Mouse (Mus musculus) ovary, adult 2 months (tissue): ENCODE data around the gene Psma3. TPM values are rescaled to one million over a fixed set of nuclear protein-coding genes. Genes with fewer than 3 reads are reported as not detected.

Experiments
- polyA plus RNA-seq: library from polyadenylated mRNA; depleted of rRNA; stranded (reverse); fragments of >200 nt; gene quantifications from 2 replicates; pipeline ENCODE4 v1.2.3, GENCODE M21; 2012; rRNA removed

Gene Psma3
- 12.2 and 13.7 TPM in 2 replicates for polyA plus RNA-seq

DNA sequence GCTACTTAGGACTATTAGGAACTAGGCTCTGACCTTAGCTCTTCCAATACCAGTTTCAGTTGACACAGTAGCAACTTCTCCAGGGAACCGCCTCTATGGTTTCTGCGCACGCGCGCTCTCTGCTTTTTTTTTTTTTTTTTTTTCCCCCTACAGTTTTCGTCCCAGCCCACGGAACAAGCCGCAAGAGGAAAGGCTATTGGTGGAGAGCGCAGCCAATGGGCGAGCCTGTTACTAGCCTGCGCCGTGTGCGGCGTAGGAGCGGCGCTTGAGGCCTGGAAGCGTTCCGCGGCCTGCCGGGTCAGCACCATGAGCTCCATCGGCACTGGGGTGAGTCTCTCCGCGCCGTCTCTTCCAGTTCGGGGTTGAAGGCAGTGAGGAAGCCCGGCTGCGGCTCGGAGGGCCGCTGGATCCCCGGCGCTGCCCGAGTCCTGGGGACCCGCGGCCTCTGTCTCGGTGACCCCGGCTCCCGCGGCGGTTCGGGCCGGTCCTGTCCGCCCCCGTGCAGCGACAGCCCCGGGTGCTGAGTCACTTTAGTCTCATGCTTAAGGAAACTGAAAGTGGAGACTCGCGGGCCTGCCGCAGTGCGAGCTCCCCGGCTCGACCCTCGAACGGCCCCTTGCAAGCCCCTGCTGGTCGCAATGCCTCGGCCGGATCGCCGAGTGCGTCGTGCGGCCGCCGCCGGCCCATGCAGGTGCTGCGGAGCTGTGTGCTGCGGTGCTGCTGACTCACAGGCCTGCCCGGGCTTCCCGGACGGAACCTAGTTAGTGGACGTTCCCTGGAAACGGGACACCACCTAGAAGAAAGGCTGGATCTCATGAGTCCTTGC is at the start of gene Psma3:
Gene Psma3 (plus strand): TSS at position 181 of the 826 bp plus-strand sequence.

DNA sequence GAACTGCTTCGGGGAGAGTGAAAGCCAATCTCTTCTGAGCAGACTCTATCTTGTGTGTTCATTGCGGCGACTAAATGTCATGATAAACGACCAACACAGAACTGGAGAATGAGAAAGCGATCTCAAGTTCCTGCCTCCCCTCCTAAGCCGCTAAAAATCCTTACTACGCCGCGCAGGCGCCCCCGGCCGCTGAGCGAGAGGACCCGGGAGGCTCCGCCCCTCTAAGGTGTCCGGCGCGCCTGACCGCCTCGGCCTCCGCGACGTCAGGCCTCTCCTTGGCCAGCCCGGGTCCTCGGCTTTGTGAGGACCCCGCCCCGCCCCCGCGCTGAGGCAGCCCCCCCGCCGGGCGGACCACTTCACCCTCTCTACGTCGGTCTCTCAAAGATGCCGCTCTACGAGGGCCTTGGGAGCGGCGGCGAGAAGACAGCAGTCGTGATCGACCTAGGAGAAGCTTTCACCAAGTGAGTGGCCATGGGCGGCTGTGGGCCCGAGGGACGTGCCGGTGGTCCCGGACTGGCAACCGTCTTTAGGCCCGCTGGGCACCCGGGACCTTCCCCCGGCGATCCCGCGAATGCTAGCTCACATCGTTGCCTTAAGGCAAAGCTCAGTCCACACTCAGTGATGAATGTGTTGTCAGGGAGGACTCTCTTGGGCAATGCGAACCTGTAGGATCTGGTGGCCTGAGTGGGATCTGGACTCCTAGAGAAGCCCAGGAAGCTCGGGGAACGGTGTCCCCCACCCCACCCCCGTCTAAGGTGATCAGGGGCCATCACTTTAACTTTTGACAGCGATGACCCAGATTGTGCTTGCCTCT is 36.6 kb upstream of the Psma3 start, which contains the start of gene Actr10:
Gene Actr10 (plus strand): TSS at position 287 of the 814 bp plus-strand sequence.

DNA sequence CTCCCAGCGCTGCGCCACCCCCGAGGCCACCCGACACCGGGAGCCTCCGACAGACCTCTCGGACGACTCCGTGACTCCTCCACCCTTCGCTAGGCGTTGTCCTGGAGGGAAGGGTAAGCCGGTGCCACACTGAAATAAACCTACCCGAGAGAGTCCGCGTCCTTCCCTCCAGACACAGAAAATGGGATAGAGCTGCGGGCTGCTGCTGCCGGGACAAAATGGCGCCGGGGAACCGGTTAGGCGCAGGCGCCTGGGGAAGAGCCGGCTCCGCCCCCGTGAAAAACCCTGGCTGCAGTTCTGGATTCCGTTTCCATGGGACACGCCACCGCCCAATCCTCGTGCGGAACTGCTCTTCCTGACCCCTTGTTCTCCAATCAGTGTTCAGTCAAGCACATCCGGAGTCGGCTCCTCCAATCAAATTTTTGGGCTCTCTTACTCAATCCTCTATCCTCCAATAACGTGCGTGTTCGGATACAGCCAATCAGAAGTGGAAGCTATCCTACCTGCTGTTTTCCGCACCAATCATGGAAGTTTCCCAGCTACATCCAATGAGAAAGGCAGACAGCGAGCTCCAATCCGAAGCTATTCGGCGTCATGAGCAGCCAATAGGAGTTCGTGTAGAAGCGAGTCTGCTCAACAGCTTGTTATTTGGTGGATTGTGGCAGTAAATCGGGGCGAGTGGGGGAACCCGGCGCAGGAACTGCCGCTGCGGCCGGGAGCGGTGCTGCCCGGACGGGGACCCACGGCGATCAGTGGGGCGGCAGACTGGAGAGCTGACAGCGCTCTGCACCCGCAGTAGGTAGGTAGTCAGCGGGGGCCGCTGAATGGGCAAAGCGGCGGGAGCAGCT is 41.2 kb downstream of the Psma3 start, which contains the start of gene Arid4a:
Gene Arid4a (plus strand): TSS at position 628 of the 848 bp plus-strand sequence.

Other genes with a start within 250 kb of the Psma3 start
- 20.0 and 23.6 TPM in 2 replicates for gene Frmd6, start 149.1 kb upstream of the Psma3 start, polyA plus RNA-seq
- gene Actr10, start 36.8 kb upstream of the Psma3 start, polyA plus RNA-seq = 9.5 and 12.2 TPM in 2 replicates
- 2.2 and 2.5 TPM in 2 replicates for gene Arid4a, start 41.4 kb downstream of the Psma3 start, polyA plus RNA-seq
- not detected in 2 replicates for gene Tomm20l, start 136.8 kb downstream of the Psma3 start, polyA plus RNA-seq
- gene Timm9, start 162.1 kb downstream of the Psma3 start, polyA plus RNA-seq = 12.1 and 14.0 TPM in 2 replicates
- 4.0 and 4.3 TPM in 2 replicates for gene 2700049A03Rik, start 162.2 kb downstream of the Psma3 start, polyA plus RNA-seq